Mouse (Mus musculus) liver, adult 2 months (tissue): ENCODE data around the gene Prex1. TPM values are rescaled to one million over a fixed set of nuclear protein-coding genes. Genes with fewer than 3 reads are reported as not detected.
A peak's percentile ranks its signal among the peaks of the same experiment; 100 is the strongest.

Experiments
- DNase-seq: peaks from one replicate; pipeline ENCODE4 v3.0.0-alpha.2; 2011; ENCODE audit warnings: low read depth, low spot score; ENCODE audit errors: extremely low read depth
- H3K27ac ChIP-seq: fragments of 200-500 bp; replicated peaks from 2 replicates; pipeline ENCODE4 v1.5.1; 2012; ENCODE audit warnings: low read depth, mild to moderate bottlenecking, control low read depth, inconsistent platforms, low read length; ENCODE audit not compliant: insufficient read depth
- H3K27me3 ChIP-seq: fragments of 200-500 bp; 2 replicates; pipeline ENCODE4 v1.6.1; 2012; ENCODE audit warnings: mild to moderate bottlenecking, moderate library complexity, low read length, inconsistent platforms; ENCODE audit not compliant: control insufficient read depth, insufficient read depth
- H3K36me3 ChIP-seq: fragments of 200-500 bp; 2 replicates; pipeline ENCODE4 v1.6.1; 2012; ENCODE audit warnings: low read length, inconsistent platforms; ENCODE audit not compliant: control insufficient read depth, insufficient read depth
- H3K4me1 ChIP-seq: fragments of 200-500 bp; 2 replicates; pipeline ENCODE4 v1.6.1; 2011; ENCODE audit warnings: low read length; ENCODE audit not compliant: control insufficient read depth, insufficient read depth
- H3K4me3 ChIP-seq: fragments of 200-500 bp; 2 replicates; pipeline ENCODE4 v1.5.1; 2011; ENCODE audit warnings: low read depth, mild to moderate bottlenecking, control low read depth, low read length, moderate library complexity; ENCODE audit not compliant: insufficient read depth
- H3K79me2 ChIP-seq: fragments of 200-500 bp; 2 replicates; pipeline ENCODE4 v1.6.1; 2012; ENCODE audit warnings: inconsistent platforms, mild to moderate bottlenecking, low read length, moderate library complexity; ENCODE audit not compliant: control insufficient read depth, insufficient read depth
- H3K9ac ChIP-seq: fragments of 200-500 bp; 2 replicates; pipeline ENCODE4 v1.6.1; 2012; ENCODE audit warnings: low read depth, mild to moderate bottlenecking, control low read depth, inconsistent platforms, low read length
- CTCF ChIP-seq: fragments of 200-500 bp; IDR thresholded peaks from 2 replicates; pipeline ENCODE4 v1.5.1; 2011; ENCODE audit warnings: low read depth, low read length, control low read depth
- POLR2A ChIP-seq: fragments of 200-500 bp; IDR thresholded peaks from 2 replicates; pipeline ENCODE4 v1.6.1; 2011; ENCODE audit warnings: low read length, control low read depth; ENCODE audit not compliant: insufficient read depth; ENCODE audit errors: extremely low read depth
- WGBS: fragments of 180-500 bp; shearing (Covaris S2); methylation state at CpG from one replicate; pipeline ENCODE4 v1.1.7; 2018; 5-methylcytosine and 5-hydroxymethylcytosine counted together
- polyA plus RNA-seq: library from polyadenylated mRNA; depleted of rRNA; stranded (reverse); fragments of >200 nt; gene quantifications from 2 replicates; pipeline ENCODE4 v1.2.3, GENCODE M21; 2012
- total RNA-seq: library from RNA; depleted of rRNA; stranded (reverse); fragments of >200 nt; gene quantifications from 2 replicates; pipeline ENCODE4 v1.2.3, GENCODE M21; 2014

Prex1 gene
- total and polyA plus RNA-seq, 2 experiments: 2.0 to 5.6 TPM

DNA sequence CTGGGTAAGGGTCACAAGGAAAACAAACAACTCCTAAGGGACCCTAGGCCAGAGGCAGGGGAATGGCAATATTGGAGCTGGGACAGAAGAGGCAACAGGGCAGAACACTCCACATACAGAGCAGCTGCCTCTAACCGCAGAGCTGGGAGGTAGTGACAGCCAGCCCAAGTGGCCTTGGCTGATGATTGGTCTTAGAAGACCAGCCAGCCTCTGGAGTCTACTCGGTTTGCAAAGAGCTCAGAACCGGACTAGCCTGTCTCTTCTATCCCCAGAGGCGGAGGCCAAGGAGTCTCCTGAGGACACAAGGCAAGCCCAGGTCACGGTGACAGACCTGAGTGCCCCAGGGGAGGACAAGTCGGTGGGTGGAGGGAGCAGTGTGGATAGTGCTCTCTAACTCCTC lies 115.9 kb downstream of the Prex1 start:
- WGBS: 89% methylated on average over 6 of the region's 6 CpGs
- H3K27ac ChIP-seq: no peak overlapping the region
- no peak overlapping the region for H3K9ac ChIP-seq
- no peak overlapping the region for H3K4me3 ChIP-seq
- no peaks in the 10 kb centered on the region for H3K4me1 ChIP-seq
- TF ChIP-seq POLR2A: no peak
- TF ChIP-seq CTCF: no peak
- H3K27me3 ChIP-seq: no peaks in the 10 kb centered on the region
- H3K36me3 ChIP-seq: no peaks in the 10 kb centered on the region
- DNase-seq: no peak
- H3K79me2 ChIP-seq: no peaks in the 10 kb centered on the region

- Histone ChIP-seq H3K79me2 (no peaks in the 10 kb centered on the region), H3K36me3 (no peaks in the 10 kb centered on the region), H3K4me1 (no peaks in the 10 kb centered on the region), H3K9ac (no peak overlapping the region), H3K4me3 (no peak overlapping the region), H3K27ac (no peak overlapping the region), H3K27me3 (no peaks in the 10 kb centered on the region)
- DNase-seq: peak; percentile 14
- 44% methylated on average over 21 of the region's 21 CpGs for WGBS
- TF ChIP-seq CTCF: peak; percentile 99
- no peak for TF ChIP-seq POLR2A
Measured at GRCm38 (mm10) chr2:166592034-166592912, 121.4 kb downstream of the Prex1 start.

DNA sequence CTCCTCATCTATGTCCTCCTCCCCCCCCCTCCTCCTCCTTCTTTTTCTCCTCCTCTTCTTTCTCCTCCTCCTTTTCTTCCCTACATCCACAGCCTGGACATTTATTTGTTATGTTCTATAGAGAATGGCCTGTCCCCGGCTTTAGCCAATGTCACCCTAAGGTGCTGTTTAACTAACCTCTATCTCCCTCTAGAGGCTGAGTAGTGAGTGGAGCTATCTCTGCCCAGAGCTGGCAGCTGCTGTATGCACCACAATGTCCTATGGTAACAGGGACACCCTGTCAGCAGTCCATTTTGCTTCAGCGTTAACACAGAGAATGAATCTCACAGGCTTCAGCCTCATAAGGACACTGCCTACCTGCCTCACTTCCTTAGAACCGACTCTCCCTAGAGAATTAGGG lies 129.1 kb downstream of the Prex1 start:
- no peaks in the 10 kb centered on the region for H3K27me3 ChIP-seq
- no peak overlapping the region for H3K27ac ChIP-seq
- H3K9ac ChIP-seq: no peak overlapping the region
- H3K79me2 ChIP-seq: no peaks in the 10 kb centered on the region
- no peak for TF ChIP-seq CTCF
- TF ChIP-seq POLR2A: no peak
- no peaks in the 10 kb centered on the region for H3K4me1 ChIP-seq
- WGBS: 73% methylated on average over 3 of the region's 3 CpGs
- no peak for DNase-seq
- no peak overlapping the region for H3K4me3 ChIP-seq
- H3K36me3 ChIP-seq: no peaks in the 10 kb centered on the region

GRCm38 (mm10) chr2:166583292-166583691 lies 130.3 kb downstream of the Prex1 start:
- WGBS: 95% methylated on average over 5 of the region's 5 CpGs
- Histone ChIP-seq H3K4me3 (no peak overlapping the region), H3K36me3 (no peaks in the 10 kb centered on the region), H3K27ac (no peak overlapping the region), H3K27me3 (no peaks in the 10 kb centered on the region), H3K9ac (no peak overlapping the region), H3K4me1 (no peaks in the 10 kb centered on the region), H3K79me2 (no peaks in the 10 kb centered on the region)
- DNase-seq: no peak
- peak; percentile 27; the same call in 1 of the 2 replicates for TF ChIP-seq CTCF
- TF ChIP-seq POLR2A: no peak

GRCm38 (mm10) chr2:166581881-166582583 lies 131.6 kb downstream of the Prex1 start:
- H3K9ac ChIP-seq: no peak overlapping the region
- TF ChIP-seq CTCF (no peak), POLR2A (no peak)
- no peaks in the 10 kb centered on the region for H3K27me3 ChIP-seq
- no peaks in the 10 kb centered on the region for H3K4me1 ChIP-seq
- no peak for DNase-seq
- no peak overlapping the region for H3K4me3 ChIP-seq
- WGBS: 89% methylated on average over 21 of the region's 21 CpGs
- H3K27ac ChIP-seq: no peak overlapping the region
- H3K79me2 ChIP-seq: no peaks in the 10 kb centered on the region
- H3K36me3 ChIP-seq: no peaks in the 10 kb centered on the region

GRCm38 (mm10) chr2:166579793-166580192 lies 133.8 kb downstream of the Prex1 start:
- H3K4me1 ChIP-seq: no peaks in the 10 kb centered on the region
- WGBS: 90% methylated on average over 5 of the region's 5 CpGs
- H3K4me3 ChIP-seq: no peak overlapping the region
- H3K9ac ChIP-seq: no peak overlapping the region
- H3K27me3 ChIP-seq: no peaks in the 10 kb centered on the region
- DNase-seq: no peak
- no peaks in the 10 kb centered on the region for H3K79me2 ChIP-seq
- no peaks in the 10 kb centered on the region for H3K36me3 ChIP-seq
- H3K27ac ChIP-seq: no peak overlapping the region
- TF ChIP-seq CTCF (no peak), POLR2A (no peak)
